Mouse (Mus musculus): ENCODE results near the gene Fxyd2. TPM values are rescaled to one million over a fixed set of nuclear protein-coding genes. Genes with fewer than 3 reads are reported as not detected.

The Fxyd2 gene
- 225 and 245 TPM in 2 replicates for polyA plus RNA-seq (2012; ENCODE audit: insufficient read depth, insufficient read length, missing spikeins)

GRCm38 (mm10) chr9:45399434-45399833 is at the start of gene Fxyd2:
TSS of gene Fxyd2 (plus strand) at chr9:45399669.
- Histone ChIP-seq H3K4me3 (ENCODE audit: insufficient read depth, low read length) (no peak within 1 kb of the TSS), H3K4me1 (ENCODE audit: control insufficient read depth, insufficient read depth, low read length) (0 out of 2 replicates have a peak, but pooled peaks cover 3% of the 10 kb centered on the region), H3K27ac (ENCODE audit: insufficient read depth, low read depth, low read length) (no peak within 1 kb of the TSS)
- no peak for TF ChIP-seq CTCF (IDR thresholded peaks at IDR 0.05; ENCODE audit: low read depth, low read length)

DNA sequence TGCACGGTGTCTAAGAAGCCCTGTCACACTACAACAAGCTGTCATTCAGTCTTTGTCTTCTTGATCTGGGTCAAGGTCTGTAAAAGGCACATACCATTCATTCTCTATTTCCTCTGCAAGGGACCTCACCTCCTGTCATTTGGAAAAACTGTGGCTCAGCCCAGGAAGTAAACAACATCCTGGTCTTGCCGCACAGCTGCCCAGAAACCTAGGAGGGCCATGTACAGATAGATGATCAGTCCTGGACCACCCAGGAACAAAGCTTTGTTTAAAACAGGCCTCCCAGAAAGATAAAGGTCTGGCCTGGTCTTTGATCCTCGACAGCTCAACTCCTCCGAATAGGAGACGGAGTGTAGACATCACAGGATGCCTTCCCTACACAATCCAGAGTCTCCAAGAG is 49.6 kb upstream of the Fxyd2 start:
- TF ChIP-seq POLR2A (IDR thresholded peaks at IDR 0.05; ENCODE audit: borderline replicate concordance, low read depth, low read length) (no peak), CTCF (IDR thresholded peaks at IDR 0.05; ENCODE audit: low read depth, low read length) (no peak)
- H3K4me3 ChIP-seq (ENCODE audit: insufficient read depth, low read length): no peak overlapping the region
- H3K27ac ChIP-seq (ENCODE audit: insufficient read depth, low read depth, low read length): no peak overlapping the region
- H3K4me1 ChIP-seq (ENCODE audit: control insufficient read depth, insufficient read depth, low read length): no peaks in the 10 kb centered on the region

DNA sequence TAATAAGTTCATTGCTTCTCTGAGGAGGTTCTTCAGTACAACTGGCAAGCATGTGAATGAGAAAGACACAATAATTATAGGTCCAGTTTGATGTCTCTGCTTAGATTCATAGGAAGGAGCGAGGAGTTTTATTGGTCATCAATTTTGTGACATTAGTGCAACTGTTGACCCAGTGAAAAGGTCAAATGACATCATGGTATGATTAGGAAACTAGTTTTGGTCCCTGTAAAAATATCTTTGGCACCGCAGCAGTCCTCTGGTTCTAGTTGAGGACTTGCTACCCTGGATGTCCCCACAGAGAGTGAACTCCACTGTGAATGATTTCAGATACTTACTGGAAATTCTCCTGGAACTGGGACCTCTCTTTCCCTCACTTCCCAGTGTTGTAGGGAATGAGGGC is 44.3 kb upstream of the Fxyd2 start:
- Histone ChIP-seq H3K4me1 (ENCODE audit: control insufficient read depth, insufficient read depth, low read length) (no peaks in the 10 kb centered on the region), H3K27ac (ENCODE audit: insufficient read depth, low read depth, low read length) (no peak overlapping the region), H3K4me3 (ENCODE audit: insufficient read depth, low read length) (no peak overlapping the region)
- TF ChIP-seq CTCF (IDR thresholded peaks at IDR 0.05; ENCODE audit: low read depth, low read length) (no peak), POLR2A (IDR thresholded peaks at IDR 0.05; ENCODE audit: borderline replicate concordance, low read depth, low read length) (no peak)

DNA sequence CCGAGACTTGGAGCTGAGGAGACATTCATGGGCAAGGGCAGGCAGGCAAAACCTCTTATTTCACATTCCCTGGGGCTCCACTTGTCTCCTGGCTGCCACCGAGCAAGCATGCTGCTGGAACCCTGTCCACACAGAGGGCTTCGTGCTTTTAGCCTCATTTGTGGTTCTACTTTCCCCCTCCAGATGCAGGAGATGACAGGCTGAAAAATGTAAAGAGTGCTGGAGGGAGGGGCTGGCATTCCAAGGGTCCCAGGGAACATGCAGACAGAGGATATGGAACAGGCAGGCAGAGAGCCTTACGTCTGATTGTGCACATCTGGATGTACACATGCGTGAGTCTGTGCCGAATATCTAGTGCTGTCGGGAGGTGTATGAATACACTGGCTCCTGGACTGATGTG is 41.1 kb upstream of the Fxyd2 start:
- Histone ChIP-seq H3K4me3 (ENCODE audit: insufficient read depth, low read length) (no peak overlapping the region), H3K27ac (ENCODE audit: insufficient read depth, low read depth, low read length) (no peak overlapping the region), H3K4me1 (ENCODE audit: control insufficient read depth, insufficient read depth, low read length) (peaks cover 3% of the 10 kb centered on the region; the same call in 1 of the 2 replicates)
- TF ChIP-seq POLR2A (IDR thresholded peaks at IDR 0.05; ENCODE audit: borderline replicate concordance, low read depth, low read length) (no peak), CTCF (IDR thresholded peaks at IDR 0.05; ENCODE audit: low read depth, low read length) (no peak)

DNA sequence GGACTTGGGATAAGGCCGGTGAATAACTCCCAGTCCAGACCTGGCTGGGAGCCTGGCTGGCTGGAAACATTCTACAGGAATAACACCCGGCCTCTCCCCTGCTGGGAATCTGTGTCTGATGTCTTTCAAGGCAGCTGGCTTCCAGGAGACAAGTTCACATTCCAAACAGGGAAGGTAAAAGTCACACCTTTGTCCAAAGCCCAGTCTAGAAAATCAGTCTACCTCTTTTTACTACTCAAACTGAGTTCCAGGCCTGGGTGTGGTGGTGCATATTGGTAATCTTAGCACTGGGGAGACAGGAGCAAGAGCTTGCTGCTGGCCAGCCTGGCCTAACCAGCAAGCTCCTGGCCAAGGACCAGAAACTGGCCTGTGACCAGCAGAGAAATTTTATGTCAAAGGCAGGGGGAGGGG is 37.4 kb upstream of the Fxyd2 start:
- H3K4me3 ChIP-seq (ENCODE audit: insufficient read depth, low read length): no peak overlapping the region
- TF ChIP-seq POLR2A (IDR thresholded peaks at IDR 0.05; ENCODE audit: borderline replicate concordance, low read depth, low read length): no peak
- H3K27ac ChIP-seq (ENCODE audit: insufficient read depth, low read depth, low read length): no peak overlapping the region
- H3K4me1 ChIP-seq (ENCODE audit: control insufficient read depth, insufficient read depth, low read length): peaks cover 3% of the 10 kb centered on the region; the same call in 1 of the 2 replicates

- no peak overlapping the region for H3K27ac ChIP-seq (ENCODE audit: insufficient read depth, low read depth, low read length)
- TF ChIP-seq POLR2A (IDR thresholded peaks at IDR 0.05; ENCODE audit: borderline replicate concordance, low read depth, low read length) (no peak), CTCF (IDR thresholded peaks at IDR 0.05; ENCODE audit: low read depth, low read length) (no peak)
- no peak overlapping the region for H3K4me3 ChIP-seq (ENCODE audit: insufficient read depth, low read length)
- peaks cover 5% of the 10 kb centered on the region; the same call in 1 of the 2 replicates for H3K4me1 ChIP-seq (ENCODE audit: control insufficient read depth, insufficient read depth, low read length)
Observed at GRCm38 (mm10) chr9:45363639-45364214, 35.7 kb upstream of the Fxyd2 start.

DNA sequence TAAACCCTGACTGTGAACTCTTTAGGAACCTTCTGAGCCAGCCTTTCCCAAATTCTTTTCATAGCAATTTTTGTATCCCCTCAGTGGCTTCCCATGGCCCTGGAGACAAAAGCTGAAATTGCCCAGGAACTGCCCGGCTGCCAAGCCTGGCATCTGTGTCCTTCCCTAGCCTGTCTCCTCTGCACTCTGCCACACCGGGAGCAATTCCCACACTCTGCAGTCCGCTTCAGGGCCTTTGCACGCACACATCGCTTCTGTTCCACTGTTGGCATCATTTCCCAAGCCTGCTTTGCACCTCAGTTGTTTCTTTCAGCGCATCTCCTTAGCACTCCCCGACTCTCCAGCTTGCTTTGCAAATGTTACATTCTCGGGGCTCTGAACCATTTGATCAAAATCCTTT is 31.8 kb upstream of the Fxyd2 start:
- Histone ChIP-seq H3K27ac (ENCODE audit: insufficient read depth, low read depth, low read length) (no peak overlapping the region), H3K4me3 (ENCODE audit: insufficient read depth, low read length) (no peak overlapping the region), H3K4me1 (ENCODE audit: control insufficient read depth, insufficient read depth, low read length) (0 out of 2 replicates have a peak, but pooled peaks cover 3% of the 10 kb centered on the region)
- TF ChIP-seq POLR2A (IDR thresholded peaks at IDR 0.05; ENCODE audit: borderline replicate concordance, low read depth, low read length) (no peak), CTCF (IDR thresholded peaks at IDR 0.05; ENCODE audit: low read depth, low read length) (no peak)

GRCm38 (mm10) chr9:45368341-45368901 is 31.0 kb upstream of the Fxyd2 start:
- TF ChIP-seq CTCF (IDR thresholded peaks at IDR 0.05; ENCODE audit: low read depth, low read length) (no peak), POLR2A (IDR thresholded peaks at IDR 0.05; ENCODE audit: borderline replicate concordance, low read depth, low read length) (no peak)
- Histone ChIP-seq H3K27ac (ENCODE audit: insufficient read depth, low read depth, low read length) (no peak overlapping the region), H3K4me3 (ENCODE audit: insufficient read depth, low read length) (no peak overlapping the region), H3K4me1 (ENCODE audit: control insufficient read depth, insufficient read depth, low read length) (0 out of 2 replicates have a peak, but pooled peaks cover 3% of the 10 kb centered on the region)

DNA sequence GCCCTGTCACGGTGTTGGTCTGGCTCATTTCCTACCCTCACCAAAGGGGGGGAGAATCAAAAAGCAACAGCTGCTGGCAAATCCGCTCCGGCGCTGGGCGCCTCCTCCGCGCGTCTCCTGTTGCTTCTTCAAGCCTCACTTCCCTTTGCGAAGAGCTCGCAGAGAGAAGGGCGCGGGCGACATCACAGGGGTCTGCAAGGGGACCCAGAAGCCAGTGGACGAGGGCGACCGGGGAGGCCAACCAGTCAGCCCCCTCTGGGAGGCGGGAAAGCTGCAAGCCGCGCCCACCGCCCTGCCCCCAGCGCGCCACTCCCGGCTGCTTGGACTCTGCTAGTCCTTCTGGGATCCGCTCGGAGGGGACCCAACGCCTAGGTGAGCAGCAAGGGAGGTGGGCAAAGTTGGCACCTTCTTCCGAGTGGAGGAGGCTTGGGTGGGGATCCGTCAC is 29.3 kb upstream of the Fxyd2 start, which contains the start of gene Fxyd6:
TSS of gene Fxyd6 (plus strand) at position 69 of the 445 bp plus-strand sequence.
- TF ChIP-seq POLR2A (IDR thresholded peaks at IDR 0.05; ENCODE audit: borderline replicate concordance, low read depth, low read length): no peak
- no peak for TF ChIP-seq CTCF (IDR thresholded peaks at IDR 0.05; ENCODE audit: low read depth, low read length)
- no peak within 1 kb of the TSS for H3K27ac ChIP-seq (ENCODE audit: insufficient read depth, low read depth, low read length)
- H3K4me3 ChIP-seq (ENCODE audit: insufficient read depth, low read length): no peak within 1 kb of the TSS
- 0 out of 2 replicates have a peak, but pooled peaks cover 3% of the 10 kb centered on the region for H3K4me1 ChIP-seq (ENCODE audit: control insufficient read depth, insufficient read depth, low read length)

GRCm38 (mm10) chr9:45370616-45371336 is 28.7 kb upstream of the Fxyd2 start:
- 0 out of 2 replicates have a peak, but pooled peaks cover 3% of the 10 kb centered on the region for H3K4me1 ChIP-seq (ENCODE audit: control insufficient read depth, insufficient read depth, low read length)
- no peak overlapping the region for H3K4me3 ChIP-seq (ENCODE audit: insufficient read depth, low read length)
- H3K27ac ChIP-seq (ENCODE audit: insufficient read depth, low read depth, low read length): no peak overlapping the region
- TF ChIP-seq CTCF (IDR thresholded peaks at IDR 0.05; ENCODE audit: low read depth, low read length): no peak
- TF ChIP-seq POLR2A (IDR thresholded peaks at IDR 0.05; ENCODE audit: borderline replicate concordance, low read depth, low read length): no peak

All from bone marrow macrophage, adult 2 months (primary cell).